Mouse (Mus musculus) gastrocnemius, adult 18-20 months (tissue): ENCODE measurements around the gene Cd81. TPM values are rescaled to one million over a fixed set of nuclear protein-coding genes. Genes with fewer than 3 reads are reported as not detected.

Experiments used
- DNase-seq: peaks from one replicate; pipeline ENCODE4 v3.0.0; 2021; ENCODE audit warnings: low spot score
- total RNA-seq, 2 experiments: library from RNA; stranded (reverse); gene quantifications; 2 replicates each; pipeline ENCODE4 v1.2.3; 2021

Cd81 gene
- total RNA-seq, 2 experiments from 2014 or later, result 97.2 to 115 TPM

GRCm38 (mm10) chr7:143068882-143069591, 16.5 kb downstream of the Cd81 start, which contains the start of gene Tssc4:
TSS of gene Tssc4 (plus strand) at chr7:143069249.
- peak; percentile 99 for DNase-seq

DNA sequence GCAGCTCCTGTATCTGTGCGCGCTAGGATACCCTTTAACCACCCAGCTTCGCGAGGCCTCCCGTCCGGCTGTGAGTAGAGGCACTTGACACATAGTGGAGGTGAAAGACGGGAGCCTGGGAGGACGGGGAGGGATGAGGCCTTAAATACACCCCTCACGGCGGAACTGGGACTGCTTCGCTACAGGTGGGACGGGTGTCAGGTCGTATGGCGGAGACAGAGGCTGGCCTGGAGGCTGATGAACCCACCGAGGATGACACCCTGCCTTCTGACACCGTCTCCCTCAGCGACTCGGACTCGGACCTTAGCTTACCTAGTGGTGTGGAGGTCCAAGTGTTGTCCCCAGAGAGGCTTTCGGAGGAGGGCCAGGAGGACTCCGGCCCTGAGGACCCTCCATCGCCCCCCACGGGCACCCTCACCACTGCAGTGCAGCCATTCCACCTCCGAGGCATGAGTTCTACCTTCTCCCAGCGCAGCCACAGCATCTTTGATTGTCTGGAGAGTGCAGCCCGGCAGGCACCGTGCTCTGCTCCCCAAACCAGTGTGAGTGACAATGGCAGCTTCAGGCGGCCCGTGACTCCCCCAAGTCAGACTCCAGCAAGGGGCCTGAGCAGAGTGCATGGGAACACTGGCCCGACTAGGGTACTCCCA, 17.3 kb downstream of the Cd81 start:
- DNase-seq, result no peak

GRCm38 (mm10) chr7:143070506-143071070, 18.0 kb downstream of the Cd81 start:
- no peak for DNase-seq

- DNase-seq, result no peak
Observed at GRCm38 (mm10) chr7:143072605-143073004, 20.1 kb downstream of the Cd81 start.

DNA sequence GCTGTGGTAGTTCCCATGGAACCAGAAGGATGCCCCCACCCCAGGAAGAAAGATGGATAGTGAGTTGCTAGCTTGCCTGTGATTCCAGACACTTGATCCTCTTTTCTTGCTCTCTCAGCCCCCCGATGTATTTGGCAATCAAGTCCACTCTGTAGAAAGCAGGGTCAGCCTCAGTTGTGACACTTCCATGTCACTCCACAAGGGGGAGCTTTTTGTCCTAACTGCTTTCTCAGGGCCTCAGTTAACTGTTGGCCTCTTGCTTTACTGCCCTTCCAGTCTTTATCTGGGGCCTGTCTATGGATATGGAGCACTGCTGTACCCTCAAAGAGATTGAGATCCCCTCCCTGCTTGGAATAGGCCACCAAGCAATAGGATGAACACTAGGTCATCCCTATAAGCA, 20.5 kb downstream of the Cd81 start:
- DNase-seq, result no peak

GRCm38 (mm10) chr7:143075394-143075793, 22.9 kb downstream of the Cd81 start:
- no peak for DNase-seq

DNA sequence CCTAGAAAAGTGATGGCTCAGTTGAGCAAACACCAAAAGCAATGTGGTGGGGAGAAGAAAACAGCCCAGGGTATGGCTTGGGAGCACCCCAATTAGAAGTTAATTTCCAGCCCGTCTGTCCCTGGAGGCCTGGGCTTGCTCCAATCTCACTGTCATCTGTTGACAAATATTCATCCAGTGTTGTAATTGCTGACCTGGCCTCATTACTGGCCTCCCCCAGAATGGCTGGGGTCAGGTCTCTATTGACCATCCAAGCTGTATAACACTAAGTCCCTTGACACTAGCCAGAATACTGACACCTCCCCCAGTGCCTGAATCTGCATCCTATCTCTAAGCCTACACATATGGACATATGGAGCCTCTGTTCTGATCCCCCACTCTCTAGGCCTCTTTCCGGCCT, 24.8 kb downstream of the Cd81 start:
- DNase-seq, result no peak

DNA sequence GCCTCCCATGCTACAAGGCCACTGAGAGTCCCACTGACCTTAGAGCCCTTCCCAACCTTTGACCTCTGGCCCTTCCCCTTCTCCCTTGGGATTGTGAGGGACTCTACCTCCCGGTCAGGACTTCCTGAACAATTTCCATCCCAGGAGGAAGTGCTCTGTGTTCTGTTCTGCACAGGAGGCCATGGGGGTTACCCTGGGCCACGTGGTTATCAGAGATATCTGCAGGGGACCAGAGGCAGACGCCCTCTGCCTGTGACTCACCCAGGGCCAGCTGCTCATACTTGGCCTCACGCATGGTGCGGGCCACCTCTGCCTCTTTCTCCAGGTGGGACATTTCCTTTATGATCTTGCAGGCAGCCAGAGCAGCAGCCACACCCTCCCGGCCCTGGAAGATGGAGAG, 29.5 kb downstream of the Cd81 start:
- no peak for DNase-seq

- no peak for DNase-seq
Observed at GRCm38 (mm10) chr7:143083708-143084107, 31.2 kb downstream of the Cd81 start.

DNA sequence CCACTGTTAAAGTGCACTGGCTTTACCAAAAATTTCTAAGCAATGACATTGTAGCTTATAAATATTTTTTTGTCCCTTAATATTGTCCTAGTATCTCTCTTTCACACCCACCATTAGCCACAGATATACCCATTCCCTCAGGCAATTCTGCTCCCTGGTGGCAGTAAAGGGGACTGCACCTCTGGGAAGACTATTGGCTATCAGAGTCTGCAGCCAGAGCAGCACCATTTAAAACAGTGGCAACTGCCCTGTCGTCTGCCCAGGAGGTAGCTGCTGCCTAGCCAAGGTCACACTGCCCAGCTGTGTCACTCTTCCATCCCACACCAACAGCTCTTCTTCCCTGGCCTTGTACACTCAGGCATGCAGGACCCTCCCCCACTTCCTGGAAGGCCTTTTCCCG, 33.8 kb downstream of the Cd81 start:
- peak; percentile 79 for DNase-seq

DNA sequence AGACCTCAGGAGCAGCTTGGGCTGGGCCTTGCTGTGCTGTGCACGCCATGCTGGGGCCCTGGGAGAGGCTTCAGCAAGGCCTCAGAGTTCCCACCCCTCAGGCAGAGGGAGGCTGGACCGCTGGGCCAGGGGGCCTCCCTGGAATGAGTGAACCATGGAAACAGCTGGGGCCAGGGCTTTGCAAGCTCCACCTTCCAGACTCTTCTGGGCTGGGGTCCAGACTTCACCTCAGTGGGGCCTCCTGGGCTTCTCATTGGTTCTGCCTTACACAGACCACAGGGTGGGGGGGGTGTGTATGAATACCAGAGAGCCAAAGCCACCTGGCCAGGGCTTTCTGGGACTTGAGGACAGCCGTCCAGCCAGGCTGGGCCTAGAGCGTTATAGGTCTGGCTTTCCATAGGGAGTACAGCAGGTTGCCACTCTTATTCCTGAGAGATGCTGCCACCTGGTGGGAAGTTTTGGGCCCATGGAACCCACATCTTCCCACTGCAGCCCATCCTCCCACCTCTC, 34.6 kb downstream of the Cd81 start:
- DNase-seq, result no peak

GRCm38 (mm10) chr7:143093847-143094246, 41.3 kb downstream of the Cd81 start:
- DNase-seq, result no peak

GRCm38 (mm10) chr7:143094592-143095553, 42.3 kb downstream of the Cd81 start, which contains the start of gene Trpm5:
TSS of gene Trpm5 (minus strand) at chr7:143094642.
- DNase-seq, result peak; percentile 72

DNA sequence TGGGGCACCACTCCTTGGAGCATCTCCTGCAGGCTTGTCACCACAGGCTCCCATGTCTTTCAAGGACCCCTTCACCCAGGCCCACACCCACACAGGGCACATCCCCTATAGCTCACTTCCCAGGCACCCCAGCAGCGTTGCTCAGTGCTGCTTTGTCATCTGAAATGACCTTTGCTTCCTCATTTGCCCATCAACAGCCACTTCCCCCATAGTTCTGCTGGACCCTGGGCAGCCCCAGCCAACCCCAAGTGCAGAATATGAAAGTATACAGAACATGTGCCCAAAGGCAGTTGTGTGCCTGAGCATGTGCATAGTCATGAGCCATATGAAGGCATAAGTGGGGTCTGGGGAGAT, 43.0 kb downstream of the Cd81 start:
- DNase-seq, result no peak

GRCm38 (mm10) chr7:143100759-143101158, 48.2 kb downstream of the Cd81 start:
- peak; percentile 48 for DNase-seq

DNA sequence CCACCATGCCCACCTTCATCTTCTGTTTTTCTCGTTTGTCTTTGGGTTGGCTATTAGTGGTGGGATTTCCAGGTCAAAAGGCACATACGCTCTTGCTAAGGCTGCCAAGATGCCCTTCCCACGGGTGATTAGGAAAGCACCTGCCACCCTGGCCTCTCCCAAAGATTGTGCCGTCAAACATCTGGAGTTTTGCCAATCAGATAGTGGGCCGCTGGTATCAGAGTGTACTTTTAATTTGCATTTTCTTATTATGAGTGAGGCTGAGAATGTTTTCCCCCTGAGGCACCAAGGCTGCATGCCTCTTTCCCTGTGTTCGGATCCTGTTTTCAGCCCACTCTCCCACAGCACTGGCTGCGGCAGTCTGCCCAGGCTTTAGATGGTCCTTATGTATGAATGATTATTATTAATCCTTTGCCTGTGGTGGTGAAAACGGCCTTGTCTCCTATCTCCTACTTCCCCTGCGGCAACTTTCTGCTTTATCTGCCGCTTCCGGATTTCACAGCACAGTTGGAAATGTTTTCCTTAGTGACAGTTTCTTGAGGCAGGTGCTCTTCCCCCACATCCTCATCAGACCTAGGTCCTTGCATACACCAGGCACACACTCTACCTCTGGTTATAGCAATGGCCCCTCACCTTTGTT, 52.8 kb downstream of the Cd81 start:
- no peak for DNase-seq

- no peak for DNase-seq
Observed at GRCm38 (mm10) chr7:143106062-143106461, 53.5 kb downstream of the Cd81 start, which contains the start of gene Kcnq1. TSS of gene Kcnq1 (plus strand) at chr7:143106362.

DNA sequence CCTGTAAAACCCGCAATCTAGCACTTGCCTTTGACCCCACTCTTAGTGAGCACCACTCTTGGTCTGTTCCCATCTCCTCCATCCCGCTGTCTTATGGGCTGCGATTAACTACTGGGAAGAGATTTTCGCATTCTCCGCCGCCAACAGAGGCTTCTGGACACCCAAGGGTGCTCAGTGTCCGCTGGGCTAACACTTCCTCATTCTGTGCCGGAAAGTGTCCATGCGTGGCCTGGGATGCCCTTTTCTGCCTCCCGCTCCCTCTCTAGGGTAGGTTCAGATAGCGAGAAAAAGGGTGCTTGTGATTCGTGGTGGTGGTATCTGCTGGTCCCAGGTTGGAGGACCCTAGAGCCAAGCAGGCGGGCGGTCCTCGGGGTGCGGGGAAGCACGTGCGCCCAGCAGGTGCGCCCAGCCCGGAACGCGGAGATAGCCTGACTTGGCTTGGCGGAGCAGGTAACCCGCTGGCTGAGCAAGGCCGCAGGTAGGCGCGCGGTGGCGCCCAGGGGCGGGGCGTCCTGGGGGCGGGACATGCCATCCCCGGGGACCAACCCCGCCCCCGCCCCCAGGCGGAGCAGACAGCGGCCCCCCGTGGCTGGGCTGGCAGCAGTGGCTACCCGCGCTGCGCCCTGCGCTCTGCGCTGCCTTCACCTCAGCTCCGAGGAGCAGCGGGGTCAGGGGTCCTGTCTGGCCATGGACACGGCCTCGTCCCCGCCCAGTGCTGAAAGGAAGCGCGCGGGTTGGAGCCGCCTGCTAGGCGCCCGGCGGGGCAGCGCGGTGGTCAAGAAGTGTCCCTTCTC, 54.3 kb downstream of the Cd81 start:
- DNase-seq, result no peak

- DNase-seq, result no peak
Observed at GRCm38 (mm10) chr7:143108200-143108599, 55.7 kb downstream of the Cd81 start.
